Mouse (Mus musculus): ENCODE results near the gene Ube2d3. TPM values are rescaled to one million over a fixed set of nuclear protein-coding genes. Genes with fewer than 3 reads are reported as not detected.
"Not testable (repeated sequence)": the region's sequence is repeated elsewhere in the genome, so short reads cannot be mapped to it uniquely, and the experiment has no call there.

The Ube2d3 gene
- polyA plus RNA-seq, 1 experiment from 2014 or later = 476 TPM

- no peaks in the 10 kb centered on the region for H3K9me3 ChIP-seq (ENCODE audit: control insufficient read depth, low read length)
- H3K27me3 ChIP-seq (ENCODE audit: control insufficient read depth, insufficient read depth, low read length) = no peaks in the 10 kb centered on the region
- no peak overlapping the region for H3K4me3 ChIP-seq (ENCODE audit: control insufficient read depth in 1 of 2, insufficient read depth in 1 of 2, low read depth in 1 of 2, low read length in 2 of 2)
- ATAC-seq (ENCODE audit: insufficient number of reproducible peaks, insufficient read depth, low FRiP score, low read depth) = no peak
- H3K4me1 ChIP-seq (ENCODE audit: control insufficient read depth in 2 of 2, insufficient read depth in 2 of 2, low read length in 2 of 2) = peaks cover 2 to 17% of the 10 kb centered on the region in 2 experiments; a peak in 2 of 4 replicates
- H3K36me3 ChIP-seq (ENCODE audit: control insufficient read depth, insufficient read depth, low read length) = peaks cover 44% of the 10 kb centered on the region
- no peak overlapping the region for H3K4me2 ChIP-seq (ENCODE audit: low read length)
- 94% methylated on average over 1 of the region's 1 CpGs for WGBS
- H3K9ac ChIP-seq (ENCODE audit: low read length) = no peak overlapping the region
- no peak overlapping the region for H3K27ac ChIP-seq (replicated peaks in 1 of 2; ENCODE audit: control insufficient read depth in 1 of 2, insufficient read depth in 1 of 2, low read depth in 2 of 2, low read length in 2 of 2)
Observed at GRCm38 (mm10) chr3:135468402-135468801, 30.5 kb downstream of the Ube2d3 start.

- peaks cover 38% of the 10 kb centered on the region for H3K36me3 ChIP-seq (ENCODE audit: control insufficient read depth, insufficient read depth, low read length)
- H3K4me1 ChIP-seq (ENCODE audit: control insufficient read depth in 2 of 2, insufficient read depth in 2 of 2, low read length in 2 of 2) = peaks cover 2 to 15% of the 10 kb centered on the region in 2 experiments; a peak in 2 of 4 replicates
- no peak overlapping the region for H3K9ac ChIP-seq (ENCODE audit: low read length)
- H3K27me3 ChIP-seq (ENCODE audit: control insufficient read depth, insufficient read depth, low read length) = no peaks in the 10 kb centered on the region
- no peak overlapping the region for H3K4me3 ChIP-seq (ENCODE audit: control insufficient read depth in 1 of 2, insufficient read depth in 1 of 2, low read depth in 1 of 2, low read length in 2 of 2)
- no peak overlapping the region for H3K27ac ChIP-seq (replicated peaks in 1 of 2; ENCODE audit: control insufficient read depth in 1 of 2, insufficient read depth in 1 of 2, low read depth in 2 of 2, low read length in 2 of 2)
- no peak for ATAC-seq (ENCODE audit: insufficient number of reproducible peaks, insufficient read depth, low FRiP score, low read depth)
- WGBS = 42% methylated on average over 3 of the region's 3 CpGs
- H3K9me3 ChIP-seq (ENCODE audit: control insufficient read depth, low read length) = no peaks in the 10 kb centered on the region
- no peak overlapping the region for H3K4me2 ChIP-seq (ENCODE audit: low read length)
Observed at GRCm38 (mm10) chr3:135469146-135469545, 31.2 kb downstream of the Ube2d3 start.

- H3K9me3 ChIP-seq (ENCODE audit: control insufficient read depth, low read length) = no peaks in the 10 kb centered on the region
- no peak overlapping the region for H3K4me2 ChIP-seq (ENCODE audit: low read length)
- ATAC-seq (ENCODE audit: insufficient number of reproducible peaks, insufficient read depth, low FRiP score, low read depth) = no peak
- peaks cover 2 to 11% of the 10 kb centered on the region in 2 experiments; a peak in 1 of 4 replicates for H3K4me1 ChIP-seq (ENCODE audit: control insufficient read depth in 2 of 2, insufficient read depth in 2 of 2, low read length in 2 of 2)
- WGBS = 28% methylated on average over 4 of the region's 4 CpGs
- no peak overlapping the region for H3K4me3 ChIP-seq (ENCODE audit: control insufficient read depth in 1 of 2, insufficient read depth in 1 of 2, low read depth in 1 of 2, low read length in 2 of 2)
- H3K27ac ChIP-seq (replicated peaks in 1 of 2; ENCODE audit: control insufficient read depth in 1 of 2, insufficient read depth in 1 of 2, low read depth in 2 of 2, low read length in 2 of 2) = peak overlapping the region in 1 of 2 experiments; percentile 10; a peak in 1 of 4 replicates
- no peaks in the 10 kb centered on the region for H3K27me3 ChIP-seq (ENCODE audit: control insufficient read depth, insufficient read depth, low read length)
- no peak overlapping the region for H3K9ac ChIP-seq (ENCODE audit: low read length)
- peaks cover 29% of the 10 kb centered on the region for H3K36me3 ChIP-seq (ENCODE audit: control insufficient read depth, insufficient read depth, low read length)
Observed at GRCm38 (mm10) chr3:135469974-135470373, 32.0 kb downstream of the Ube2d3 start.

- Histone ChIP-seq H3K4me2 (ENCODE audit: low read length) (no peak overlapping the region), H3K27ac (replicated peaks in 1 of 2; ENCODE audit: control insufficient read depth in 1 of 2, insufficient read depth in 1 of 2, low read depth in 2 of 2, low read length in 2 of 2) (no peak overlapping the region), H3K9me3 (ENCODE audit: control insufficient read depth, low read length) (no peaks in the 10 kb centered on the region), H3K9ac (ENCODE audit: low read length) (no peak overlapping the region), H3K27me3 (ENCODE audit: control insufficient read depth, insufficient read depth, low read length) (no peaks in the 10 kb centered on the region), H3K4me3 (ENCODE audit: control insufficient read depth in 1 of 2, insufficient read depth in 1 of 2, low read depth in 1 of 2, low read length in 2 of 2) (no peak overlapping the region), H3K4me1 (ENCODE audit: control insufficient read depth in 2 of 2, insufficient read depth in 2 of 2, low read length in 2 of 2) (peaks cover 2 to 11% of the 10 kb centered on the region in 2 experiments; a peak in 1 of 4 replicates), H3K36me3 (ENCODE audit: control insufficient read depth, insufficient read depth, low read length) (peaks cover 25% of the 10 kb centered on the region)
- WGBS = 84% methylated on average over 1 of the region's 1 CpGs
- no peak for ATAC-seq (ENCODE audit: insufficient number of reproducible peaks, insufficient read depth, low FRiP score, low read depth)
Observed at GRCm38 (mm10) chr3:135470823-135471222, 32.9 kb downstream of the Ube2d3 start.

GRCm38 (mm10) chr3:135475025-135475424 lies 37.1 kb downstream of the Ube2d3 start:
- Histone ChIP-seq H3K27ac (replicated peaks in 1 of 2; ENCODE audit: control insufficient read depth in 1 of 2, insufficient read depth in 1 of 2, low read depth in 2 of 2, low read length in 2 of 2) (no peak overlapping the region), H3K4me3 (ENCODE audit: control insufficient read depth in 1 of 2, insufficient read depth in 1 of 2, low read depth in 1 of 2, low read length in 2 of 2) (no peak overlapping the region), H3K9me3 (ENCODE audit: control insufficient read depth, low read length) (no peaks in the 10 kb centered on the region), H3K4me2 (ENCODE audit: low read length) (no peak overlapping the region), H3K4me1 (ENCODE audit: control insufficient read depth in 2 of 2, insufficient read depth in 2 of 2, low read length in 2 of 2) (0 out of 4 replicates have a peak, but pooled peaks cover 0 to 4% of the 10 kb centered on the region in 2 experiments), H3K27me3 (ENCODE audit: control insufficient read depth, insufficient read depth, low read length) (no peaks in the 10 kb centered on the region), H3K36me3 (ENCODE audit: control insufficient read depth, insufficient read depth, low read length) (no peaks in the 10 kb centered on the region), H3K9ac (ENCODE audit: low read length) (no peak overlapping the region)
- WGBS = 81% methylated on average over 8 of the region's 8 CpGs
- no peak for ATAC-seq (ENCODE audit: insufficient number of reproducible peaks, insufficient read depth, low FRiP score, low read depth)

- whole genome bisulfite sequencing = 68% methylated on average over 6 of the region's 6 CpGs
- Histone ChIP-seq H3K27ac (replicated peaks in 1 of 2; ENCODE audit: control insufficient read depth in 1 of 2, insufficient read depth in 1 of 2, low read depth in 2 of 2, low read length in 2 of 2) (no peak overlapping the region), H3K9ac (ENCODE audit: low read length) (no peak overlapping the region), H3K36me3 (ENCODE audit: control insufficient read depth, insufficient read depth, low read length) (no peaks in the 10 kb centered on the region), H3K4me1 (ENCODE audit: control insufficient read depth in 2 of 2, insufficient read depth in 2 of 2, low read length in 2 of 2) (no peaks in the 10 kb centered on the region), H3K9me3 (ENCODE audit: control insufficient read depth, low read length) (no peaks in the 10 kb centered on the region), H3K4me3 (ENCODE audit: control insufficient read depth in 1 of 2, insufficient read depth in 1 of 2, low read depth in 1 of 2, low read length in 2 of 2) (no peak overlapping the region), H3K27me3 (ENCODE audit: control insufficient read depth, insufficient read depth, low read length) (no peaks in the 10 kb centered on the region), H3K4me2 (ENCODE audit: low read length) (no peak overlapping the region)
- no peak for ATAC-seq (ENCODE audit: insufficient number of reproducible peaks, insufficient read depth, low FRiP score, low read depth)
Observed at GRCm38 (mm10) chr3:135476286-135476685, 38.3 kb downstream of the Ube2d3 start.

- H3K27ac ChIP-seq (replicated peaks in 1 of 2; ENCODE audit: control insufficient read depth in 1 of 2, insufficient read depth in 1 of 2, low read depth in 2 of 2, low read length in 2 of 2) = no peak overlapping the region
- H3K9me3 ChIP-seq (ENCODE audit: control insufficient read depth, low read length) = no peaks in the 10 kb centered on the region
- H3K4me3 ChIP-seq (ENCODE audit: control insufficient read depth in 1 of 2, insufficient read depth in 1 of 2, low read depth in 1 of 2, low read length in 2 of 2) = no peak overlapping the region
- H3K4me2 ChIP-seq (ENCODE audit: low read length) = no peak overlapping the region
- no peak overlapping the region for H3K9ac ChIP-seq (ENCODE audit: low read length)
- 90% methylated on average over 2 of the region's 2 CpGs for WGBS
- H3K27me3 ChIP-seq (ENCODE audit: control insufficient read depth, insufficient read depth, low read length) = no peaks in the 10 kb centered on the region
- H3K4me1 ChIP-seq (ENCODE audit: control insufficient read depth in 2 of 2, insufficient read depth in 2 of 2, low read length in 2 of 2) = no peaks in the 10 kb centered on the region
- H3K36me3 ChIP-seq (ENCODE audit: control insufficient read depth, insufficient read depth, low read length) = no peaks in the 10 kb centered on the region
- ATAC-seq (ENCODE audit: insufficient number of reproducible peaks, insufficient read depth, low FRiP score, low read depth) = no peak
Observed at GRCm38 (mm10) chr3:135476977-135477376, 39.0 kb downstream of the Ube2d3 start.

GRCm38 (mm10) chr3:135479090-135479489 lies 41.1 kb downstream of the Ube2d3 start:
- not testable (repeated sequence) for H3K4me2 ChIP-seq (ENCODE audit: low read length); H3K9me3 ChIP-seq (ENCODE audit: control insufficient read depth, low read length); H3K36me3 ChIP-seq (ENCODE audit: control insufficient read depth, insufficient read depth, low read length); H3K9ac ChIP-seq (ENCODE audit: low read length); ATAC-seq (ENCODE audit: insufficient number of reproducible peaks, insufficient read depth, low FRiP score, low read depth); H3K4me3 ChIP-seq (ENCODE audit: control insufficient read depth in 1 of 2, insufficient read depth in 1 of 2, low read depth in 1 of 2, low read length in 2 of 2); H3K27me3 ChIP-seq (ENCODE audit: control insufficient read depth, insufficient read depth, low read length); H3K4me1 ChIP-seq (ENCODE audit: control insufficient read depth in 2 of 2, insufficient read depth in 2 of 2, low read length in 2 of 2); H3K27ac ChIP-seq (replicated peaks in 1 of 2; ENCODE audit: control insufficient read depth in 1 of 2, insufficient read depth in 1 of 2, low read depth in 2 of 2, low read length in 2 of 2)
- WGBS = 71% methylated on average over 5 of the region's 5 CpGs
